Mouse (Mus musculus) adrenal gland, adult 2 months (tissue): ENCODE data around the gene Ddt. TPM values are rescaled to one million over a fixed set of nuclear protein-coding genes. Genes with fewer than 3 reads are reported as not detected.
"Not testable (repeated sequence)": the region's sequence is repeated elsewhere in the genome, so short reads cannot be mapped to it uniquely, and the experiment has no call there.

ENCODE experiments used
- DNase-seq: peaks from one replicate; pipeline ENCODE4 v3.0.0; 2021
- polyA plus RNA-seq: library from polyadenylated mRNA; depleted of rRNA; stranded (reverse); fragments of >200 nt; gene quantifications from 2 replicates; pipeline ENCODE4 v1.2.3, GENCODE M21; 2012; rRNA removed
- total RNA-seq, 2 experiments: library from RNA; stranded (reverse); gene quantifications; 2 replicates each; pipeline ENCODE4 v1.2.3; 2021

Ddt gene
- total and polyA plus RNA-seq, 3 experiments = 177 to 255 (median 205) TPM

- no peak for DNase-seq
Measured at GRCm38 (mm10) chr10:75774102-75774501, 888 bp upstream of the Ddt start.

- not testable (repeated sequence) for DNase-seq
Measured at GRCm38 (mm10) chr10:75767756-75768155, 5.5 kb downstream of the Ddt start.

GRCm38 (mm10) chr10:75766856-75767255 lies 6.4 kb downstream of the Ddt start:
- DNase-seq = no peak

- peak; percentile 53 for DNase-seq
Measured at GRCm38 (mm10) chr10:75764519-75765473, 8.4 kb downstream of the Ddt start.

- DNase-seq = peak; percentile 97
Measured at GRCm38 (mm10) chr10:75763682-75764518, 9.3 kb downstream of the Ddt start, which contains the start of gene Cabin1. Gene Cabin1 (minus strand): TSS chr10:75764341.

GRCm38 (mm10) chr10:75762413-75762812 lies 10.8 kb downstream of the Ddt start:
- DNase-seq = no peak

GRCm38 (mm10) chr10:75760311-75760710 lies 12.9 kb downstream of the Ddt start:
- DNase-seq = no peak

GRCm38 (mm10) chr10:75756719-75757118 lies 16.5 kb downstream of the Ddt start:
- no peak for DNase-seq

- peak; percentile 71 for DNase-seq
Measured at GRCm38 (mm10) chr10:75744017-75744416, 29.2 kb downstream of the Ddt start.

- DNase-seq = no peak
Measured at GRCm38 (mm10) chr10:75743369-75743768, 29.8 kb downstream of the Ddt start.

GRCm38 (mm10) chr10:75740866-75741265 lies 32.3 kb downstream of the Ddt start:
- peak; percentile 13 for DNase-seq

- DNase-seq = no peak
Measured at GRCm38 (mm10) chr10:75725449-75725848, 47.8 kb downstream of the Ddt start.

Other genes with a start within 250 kb of the Ddt start
- under 1 TPM; 0.14 to 0.41 TPM for gene Lrrc75b, start 213.1 kb downstream of the Ddt start, total RNA-seq
- gene Lrrc75b, start 213.1 kb downstream of the Ddt start, polyA plus RNA-seq = 0.17 and 0.30 TPM in 2 replicates
- gene Ggt1, start 211.8 kb downstream of the Ddt start, total RNA-seq = not detected
- gene Ggt1, start 211.8 kb downstream of the Ddt start, polyA plus RNA-seq = 0.15 and 0.20 TPM in 2 replicates
- gene Ggt5, start 184.1 kb downstream of the Ddt start, total RNA-seq = 1 to 10 TPM; 5.4 to 7.1 TPM
- gene Ggt5, start 184.1 kb downstream of the Ddt start, polyA plus RNA-seq = 52.7 and 56.5 TPM in 2 replicates
- 10 to 100 TPM; 10.7 to 13.5 TPM for gene Susd2, start 129.4 kb downstream of the Ddt start, total RNA-seq
- gene Susd2, start 129.4 kb downstream of the Ddt start, polyA plus RNA-seq = 23.3 and 31.3 TPM in 2 replicates
- gene Cabin1, start 9.1 kb downstream of the Ddt start, total RNA-seq = 10 to 100 TPM; 24.2 to 31.9 TPM
- 38.4 and 42.6 TPM in 2 replicates for gene Cabin1, start 9.1 kb downstream of the Ddt start, polyA plus RNA-seq
- gene Gm20441, start 7.5 kb upstream of the Ddt start, total RNA-seq = not detected
- not detected in 2 replicates for gene Gm20441, start 7.5 kb upstream of the Ddt start, polyA plus RNA-seq
- gene Gstt3, start 8.0 kb upstream of the Ddt start, total RNA-seq = 10 to 100 TPM; 16.9 to 28.9 TPM
- 14.6 and 17.2 TPM in 2 replicates for gene Gstt3, start 8.0 kb upstream of the Ddt start, polyA plus RNA-seq
- 10 to 100 TPM; 52.0 to 64.8 TPM for gene Gstt1, start 25.2 kb upstream of the Ddt start, total RNA-seq
- gene Gstt1, start 25.2 kb upstream of the Ddt start, polyA plus RNA-seq = 50.9 and 61.2 TPM in 2 replicates
- gene Gstt4, start 49.1 kb upstream of the Ddt start, total RNA-seq = not detected
- gene Gstt4, start 49.1 kb upstream of the Ddt start, polyA plus RNA-seq = not detected in 2 replicates
- gene Gstt2, start 64.0 kb upstream of the Ddt start, total RNA-seq = 10 to 100 TPM; 32.9 to 36.6 TPM
- 136 and 153 TPM in 2 replicates for gene Gstt2, start 64.0 kb upstream of the Ddt start, polyA plus RNA-seq
- 100 to 1,000 TPM; 268 to 376 TPM for gene Mif, start 86.8 kb upstream of the Ddt start, total RNA-seq
- gene Mif, start 86.8 kb upstream of the Ddt start, polyA plus RNA-seq = 1,719 and 1,732 TPM in 2 replicates
- 1 to 10 TPM; 2.1 to 3.9 TPM for gene Derl3, start 120.0 kb upstream of the Ddt start, total RNA-seq
- gene Derl3, start 120.0 kb upstream of the Ddt start, polyA plus RNA-seq = 5.4 and 6.0 TPM in 2 replicates
- 10 to 100 TPM; 77.6 to 87.4 TPM for gene Smarcb1, start 148.2 kb upstream of the Ddt start, total RNA-seq
- gene Smarcb1, start 148.2 kb upstream of the Ddt start, polyA plus RNA-seq = 103 and 115 TPM in 2 replicates
- gene Chchd10, start 159.7 kb upstream of the Ddt start, total RNA-seq = 1,000 to 10,000 TPM; 1,273 to 1,367 TPM
- 4,822 and 7,346 TPM in 2 replicates for gene Chchd10, start 159.7 kb upstream of the Ddt start, polyA plus RNA-seq
- 10 to 100 TPM in 1 of 2 experiments, 1 to 10 TPM in 1; 5.1 to 14.8 TPM for gene Mmp11, start 163.1 kb upstream of the Ddt start, total RNA-seq
- 26.7 and 48.0 TPM in 2 replicates for gene Mmp11, start 163.1 kb upstream of the Ddt start, polyA plus RNA-seq
- 1 to 10 TPM; 2.2 to 4.0 TPM for gene Gm867, start 167.3 kb upstream of the Ddt start, total RNA-seq
- gene Gm867, start 167.3 kb upstream of the Ddt start, polyA plus RNA-seq = 0.93 and 1.9 TPM in 2 replicates
- gene Vpreb3, start 169.6 kb upstream of the Ddt start, total RNA-seq = not detected
- gene Vpreb3, start 169.6 kb upstream of the Ddt start, polyA plus RNA-seq = 1.1 and 2.0 TPM in 2 replicates
- not detected for gene Gm5134, start 181.1 kb upstream of the Ddt start, total RNA-seq
- gene Gm5134, start 181.1 kb upstream of the Ddt start, polyA plus RNA-seq = 0.03 and 0.11 TPM in 2 replicates